Mouse (Mus musculus) thymus, postnatal 36 days (tissue): ENCODE measurements around the gene Kctd2.
A peak's percentile ranks its signal among the peaks of the same experiment; 100 is the strongest.

Experiments used
- DNase-seq, 2 experiments: peaks; one replicate each; pipeline ENCODE4 v3.0.0; 2022; ENCODE audit warnings: mixed read lengths in 2 of 2

Gene Kctd2

DNA sequence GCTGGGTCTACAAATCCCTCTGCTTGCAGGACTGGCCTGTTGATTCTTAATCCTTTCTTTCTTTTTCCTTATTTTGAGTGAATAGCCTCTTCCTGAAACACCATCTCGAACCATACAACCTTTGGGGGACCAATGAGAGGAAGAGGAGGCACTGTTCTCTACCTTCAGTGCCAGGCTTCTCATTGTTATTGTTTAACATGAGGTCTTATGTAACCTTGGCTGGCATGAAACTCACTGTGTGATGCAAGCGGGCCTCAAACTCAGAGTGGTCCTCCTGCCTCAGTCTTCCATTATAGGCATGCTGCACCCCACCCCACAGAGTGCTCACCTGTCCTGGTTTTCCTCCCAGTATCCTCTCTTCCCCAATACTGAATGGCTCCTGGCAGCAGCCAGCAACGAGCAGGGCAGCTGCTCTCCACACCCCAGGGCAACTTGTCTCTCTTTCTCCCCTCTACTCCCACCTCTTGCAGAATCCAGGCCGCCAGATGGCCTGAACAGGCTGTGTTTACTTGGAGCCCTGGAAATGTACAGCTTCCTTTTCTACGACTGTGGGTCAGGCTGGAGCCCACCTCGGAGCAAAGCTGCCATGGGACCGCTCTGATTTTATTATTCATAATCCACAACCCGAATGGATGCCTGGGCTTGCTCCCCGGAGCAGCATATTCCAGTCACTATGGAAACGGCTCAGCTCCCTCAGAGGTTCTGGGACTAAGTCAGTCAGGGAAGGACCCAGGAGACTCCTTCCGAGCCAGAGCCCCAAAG, 19.1 kb upstream of the Kctd2 start:
- no peak for DNase-seq

DNA sequence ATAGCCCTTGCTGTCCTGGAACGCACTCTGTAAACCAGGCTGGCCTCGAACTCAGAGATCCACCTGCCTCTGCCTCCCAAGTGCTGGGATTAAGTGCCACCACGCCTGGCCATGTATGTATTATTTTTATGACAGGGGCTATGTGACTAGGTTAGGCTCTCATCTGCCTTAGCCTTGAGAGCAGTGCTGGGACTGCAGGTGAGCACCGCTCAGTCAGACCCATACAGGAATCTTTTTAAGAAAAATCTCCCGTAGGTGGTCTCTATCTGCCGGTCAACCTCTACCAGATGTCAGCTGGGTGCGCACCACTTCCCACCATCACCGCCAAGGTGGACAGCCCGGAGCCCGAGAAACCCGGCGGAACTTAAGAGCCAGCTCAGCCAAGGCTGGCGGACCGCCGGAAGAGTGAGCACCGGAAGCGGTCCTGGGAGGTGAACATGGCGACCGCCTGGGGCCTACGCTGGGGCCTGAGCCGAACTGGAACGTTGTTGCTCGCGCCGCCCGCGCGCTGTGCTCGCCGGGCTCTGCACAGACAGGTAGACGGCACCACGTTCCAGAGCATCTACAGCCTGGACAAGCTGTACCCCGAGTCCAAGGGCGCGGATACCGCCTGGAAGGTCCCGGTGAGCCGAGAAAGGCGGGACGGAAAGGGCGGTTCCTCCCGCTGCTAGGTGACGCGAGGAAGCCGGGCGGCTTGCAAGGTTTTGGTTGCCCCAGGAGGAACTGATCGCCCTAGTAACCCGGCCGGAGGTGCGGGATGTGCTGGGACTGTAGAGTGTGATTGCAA, 16.4 kb upstream of the Kctd2 start, which contains the start of gene Mrpl58:
Gene Mrpl58 (plus strand): TSS at position 415 of the 787 bp plus-strand sequence.
- peak; percentile 85 to 87 for DNase-seq

DNA sequence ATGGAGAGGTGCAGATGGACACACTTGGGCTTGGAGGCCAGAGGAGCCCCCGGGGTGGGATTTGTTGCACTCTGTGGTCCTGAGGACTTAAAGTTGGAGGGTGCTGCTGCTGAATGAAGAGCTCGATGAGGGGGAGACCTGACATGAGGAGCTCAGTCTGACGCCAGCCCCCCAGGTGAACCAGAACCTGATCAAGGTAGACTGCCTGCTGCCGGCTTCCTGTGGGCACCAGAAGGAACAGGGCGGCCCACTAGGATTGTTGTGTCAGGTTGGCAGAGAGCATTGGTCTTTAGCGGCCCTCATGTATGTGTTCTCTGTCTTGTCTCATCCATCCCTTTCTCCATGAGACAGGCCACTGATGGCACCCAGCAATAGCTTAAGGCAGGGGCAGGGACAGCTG, 14.2 kb upstream of the Kctd2 start:
- peak in 1 of 2 experiments; percentile 56 for DNase-seq

DNA sequence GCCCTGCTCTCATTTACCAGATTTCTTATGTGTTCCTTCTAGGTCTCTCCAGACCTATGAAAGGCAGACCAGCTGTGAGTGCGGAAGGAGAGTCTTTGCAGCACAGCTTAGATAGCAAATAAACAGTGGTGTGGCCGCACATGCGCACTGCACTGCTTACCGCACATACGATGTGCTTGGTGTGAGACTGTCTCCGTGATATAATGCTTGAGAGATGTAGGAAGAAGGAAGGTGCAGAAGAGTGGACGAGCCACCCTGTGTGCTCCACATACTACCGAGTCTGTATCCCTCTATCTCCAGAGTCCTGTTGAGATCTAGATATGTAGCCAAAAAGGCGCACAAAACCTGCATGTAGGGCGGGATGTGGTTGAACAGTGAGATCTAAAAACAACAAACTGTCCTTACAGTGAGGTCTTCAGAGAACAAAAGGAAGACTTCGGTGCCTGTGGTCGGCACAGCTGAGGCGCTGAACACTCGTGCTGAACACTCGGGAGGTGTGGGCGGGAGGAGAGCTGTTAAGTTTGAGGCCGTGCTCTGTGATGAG, 13.0 kb upstream of the Kctd2 start:
- DNase-seq, result peak; percentile 84 to 87

DNA sequence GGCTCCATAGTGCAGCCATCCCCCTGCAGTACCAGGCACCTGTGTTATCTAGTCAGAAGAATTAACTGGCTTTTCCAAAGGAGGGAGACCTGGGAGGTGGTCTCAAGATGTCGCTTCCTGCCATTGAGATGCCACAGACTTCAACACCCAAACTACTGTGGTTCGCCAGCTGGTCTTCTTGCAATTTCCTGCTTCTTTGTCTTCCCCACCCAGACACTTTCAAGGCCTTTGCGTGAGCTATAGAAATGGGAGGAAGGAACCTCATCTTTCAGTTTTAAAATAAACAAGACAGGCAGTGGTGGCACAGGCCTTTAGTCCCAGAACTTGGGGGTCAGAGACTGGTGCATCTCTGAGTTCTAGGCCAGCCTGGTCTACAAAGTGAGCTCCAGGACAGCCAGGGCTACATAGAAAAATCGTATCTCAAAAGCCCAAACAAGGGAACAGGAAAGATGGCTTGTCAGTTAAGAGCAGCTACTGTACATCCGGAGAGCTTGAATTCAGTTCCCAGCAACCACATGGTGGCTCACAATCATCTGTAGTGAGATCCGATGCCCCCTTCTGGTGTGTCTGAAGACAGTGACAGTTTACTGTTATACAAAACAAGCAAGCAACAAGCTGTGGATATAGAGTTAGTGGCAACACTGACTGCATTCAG, 11.5 kb upstream of the Kctd2 start:
- peak; percentile 72 to 80 for DNase-seq

DNA sequence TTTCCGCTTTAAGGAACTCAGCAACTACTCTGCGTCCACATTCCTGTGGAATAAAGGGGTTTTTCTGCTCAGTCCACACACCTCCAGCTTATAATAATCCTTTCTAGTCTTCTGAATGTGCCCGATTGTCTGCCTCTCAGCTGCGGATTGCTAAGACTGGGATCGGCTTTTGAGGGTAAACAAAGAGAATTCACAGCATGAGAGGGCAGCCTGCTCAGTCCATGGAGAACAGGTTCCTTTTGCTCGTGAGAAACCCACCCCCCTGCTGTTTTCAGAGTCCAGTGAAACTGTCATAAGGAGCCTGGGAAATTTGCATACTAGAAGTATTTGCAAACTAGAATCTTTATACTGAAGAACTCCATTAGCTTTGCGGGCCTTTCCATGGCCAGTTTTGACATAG, 10.4 kb upstream of the Kctd2 start:
- no peak for DNase-seq

DNA sequence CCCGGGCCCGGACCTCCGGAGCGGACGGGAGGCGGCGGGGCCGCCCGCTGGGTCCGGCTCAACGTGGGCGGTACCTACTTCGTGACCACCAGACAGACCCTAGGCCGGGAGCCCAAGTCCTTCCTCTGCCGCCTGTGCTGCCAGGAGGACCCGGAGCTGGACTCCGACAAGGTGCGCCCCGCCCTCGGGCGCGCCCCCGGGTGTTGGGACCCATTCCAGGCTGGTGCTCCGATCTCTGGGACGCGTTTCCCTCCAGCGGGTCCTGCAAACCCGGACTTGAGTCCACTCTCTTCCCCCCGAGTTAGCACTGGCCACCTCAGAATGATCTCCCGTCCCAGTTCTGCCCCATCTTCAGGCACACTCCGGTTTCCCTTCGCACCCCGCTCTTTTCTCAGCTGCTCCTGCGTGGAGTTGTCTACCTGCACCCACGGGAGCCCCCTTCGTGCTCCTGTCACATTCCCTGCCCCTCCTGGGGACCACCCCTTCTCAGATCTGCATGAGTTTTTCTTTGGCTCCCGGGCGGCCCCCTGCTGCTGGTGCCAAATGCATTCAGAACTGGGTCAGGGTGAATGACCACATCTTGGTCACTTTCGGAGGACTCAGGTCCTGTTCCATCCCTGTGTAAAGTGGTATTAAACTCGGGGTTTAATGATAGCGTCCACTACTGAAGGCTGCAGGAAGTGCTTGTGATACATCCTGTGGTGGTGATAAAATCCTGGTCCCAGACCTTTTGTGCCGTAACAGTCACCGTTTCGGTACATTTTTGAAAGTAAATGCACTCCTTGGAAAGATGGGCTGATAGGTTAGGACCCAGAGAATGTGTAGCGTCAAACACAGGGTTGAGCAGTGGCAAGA, 635 bp downstream of the Kctd2 start:
- DNase-seq, result peak; percentile 65 to 74

DNA sequence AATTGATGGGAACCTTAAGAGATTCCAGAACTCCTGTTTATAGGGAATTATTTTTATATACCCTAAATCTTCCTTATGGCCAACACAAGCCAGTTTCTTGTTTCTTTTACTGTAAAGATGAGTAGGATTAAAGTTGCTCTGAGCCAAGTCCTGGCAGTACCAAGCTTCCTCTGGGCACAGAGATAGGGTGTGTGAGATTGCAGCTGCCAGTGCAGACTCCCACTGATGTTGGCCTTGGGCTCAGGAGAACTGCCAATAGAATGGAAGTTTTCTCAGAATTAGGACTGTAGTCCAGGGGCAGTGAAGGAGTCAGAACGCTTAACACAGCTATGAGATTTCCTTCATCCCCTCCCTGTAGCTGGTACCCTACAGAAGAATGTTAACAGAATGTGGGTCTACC, 1.4 kb downstream of the Kctd2 start:
- no peak for DNase-seq

DNA sequence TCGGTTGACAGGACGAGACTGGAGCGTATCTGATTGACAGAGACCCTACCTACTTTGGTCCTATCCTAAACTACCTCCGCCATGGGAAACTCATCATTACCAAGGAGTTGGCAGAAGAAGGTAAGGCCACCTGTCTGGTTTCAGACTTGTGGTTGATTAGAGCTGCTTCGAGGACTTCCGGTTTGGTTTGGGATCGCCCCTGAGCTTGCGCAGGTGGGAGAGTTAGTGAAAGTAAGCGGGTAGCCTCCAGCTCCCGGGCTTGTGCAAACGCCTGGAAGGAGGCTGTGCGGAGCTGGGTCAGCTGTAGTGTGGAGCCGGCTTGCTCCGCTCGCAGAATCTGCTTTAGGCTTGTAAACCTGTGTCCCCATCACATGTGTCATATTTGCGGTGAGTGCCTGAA, 2.0 kb downstream of the Kctd2 start:
- DNase-seq, result peak in 1 of 2 experiments; percentile 47

DNA sequence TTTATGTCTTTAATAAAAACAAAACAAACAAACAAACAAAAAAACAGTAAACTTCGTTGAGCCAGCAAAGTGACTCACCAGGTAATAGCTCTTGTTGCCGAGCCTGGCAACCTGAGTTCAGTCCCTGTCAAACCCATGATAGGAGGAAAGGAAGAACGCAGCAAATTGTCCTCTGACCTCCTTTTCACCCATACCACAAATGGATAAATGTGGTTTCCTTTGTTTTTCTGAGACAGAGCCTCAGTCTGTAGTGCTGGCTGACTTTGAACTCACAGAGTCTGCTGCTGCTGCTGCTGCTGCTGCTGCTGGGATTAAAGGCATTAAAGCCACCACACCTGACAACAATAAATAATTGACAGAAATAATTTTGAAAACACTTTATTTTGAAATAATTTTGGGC, 3.2 kb downstream of the Kctd2 start:
- no peak for DNase-seq

DNA sequence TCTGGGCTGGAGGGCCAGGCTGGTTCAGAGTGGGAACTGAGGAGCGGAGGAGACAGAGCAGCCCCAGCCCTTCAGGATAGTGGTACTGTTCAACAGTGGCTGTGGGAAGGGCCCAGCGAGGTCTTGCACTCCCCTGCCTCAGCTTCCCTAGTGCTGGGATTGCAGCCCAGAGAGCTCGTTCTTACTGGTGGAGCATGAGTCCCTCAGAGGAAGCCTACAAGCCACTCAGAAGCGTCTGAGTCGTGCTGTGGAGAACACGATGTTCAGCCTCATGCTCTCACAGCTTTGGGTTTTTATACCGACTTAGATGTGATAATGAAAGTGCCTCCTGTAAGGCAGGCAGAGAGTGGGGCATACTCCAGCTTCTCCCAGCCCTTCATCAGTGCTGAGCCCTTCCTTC, 4.7 kb downstream of the Kctd2 start:
- peak; percentile 50 to 59 for DNase-seq

DNA sequence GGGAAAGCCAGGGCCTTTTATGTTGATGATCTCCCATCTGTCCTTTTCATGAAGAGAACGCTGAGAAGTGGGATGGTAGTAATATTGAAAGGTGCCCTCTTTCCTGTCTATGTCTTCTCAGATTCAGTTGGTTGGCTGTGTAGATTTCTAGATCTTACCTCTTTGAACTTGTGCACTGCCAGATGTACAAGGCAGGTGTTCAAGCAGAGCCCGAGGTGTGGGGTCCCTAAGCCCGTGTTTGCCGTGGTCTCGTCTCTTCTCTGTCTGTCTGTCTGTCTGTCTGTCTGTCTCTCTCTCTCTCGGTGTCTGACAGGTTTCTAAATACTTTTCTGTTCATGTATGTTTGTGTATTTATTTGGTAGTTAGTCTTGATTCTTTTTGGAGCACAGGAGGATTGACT, 5.7 kb downstream of the Kctd2 start:
- peak in 1 of 2 experiments; percentile 71 for DNase-seq

DNA sequence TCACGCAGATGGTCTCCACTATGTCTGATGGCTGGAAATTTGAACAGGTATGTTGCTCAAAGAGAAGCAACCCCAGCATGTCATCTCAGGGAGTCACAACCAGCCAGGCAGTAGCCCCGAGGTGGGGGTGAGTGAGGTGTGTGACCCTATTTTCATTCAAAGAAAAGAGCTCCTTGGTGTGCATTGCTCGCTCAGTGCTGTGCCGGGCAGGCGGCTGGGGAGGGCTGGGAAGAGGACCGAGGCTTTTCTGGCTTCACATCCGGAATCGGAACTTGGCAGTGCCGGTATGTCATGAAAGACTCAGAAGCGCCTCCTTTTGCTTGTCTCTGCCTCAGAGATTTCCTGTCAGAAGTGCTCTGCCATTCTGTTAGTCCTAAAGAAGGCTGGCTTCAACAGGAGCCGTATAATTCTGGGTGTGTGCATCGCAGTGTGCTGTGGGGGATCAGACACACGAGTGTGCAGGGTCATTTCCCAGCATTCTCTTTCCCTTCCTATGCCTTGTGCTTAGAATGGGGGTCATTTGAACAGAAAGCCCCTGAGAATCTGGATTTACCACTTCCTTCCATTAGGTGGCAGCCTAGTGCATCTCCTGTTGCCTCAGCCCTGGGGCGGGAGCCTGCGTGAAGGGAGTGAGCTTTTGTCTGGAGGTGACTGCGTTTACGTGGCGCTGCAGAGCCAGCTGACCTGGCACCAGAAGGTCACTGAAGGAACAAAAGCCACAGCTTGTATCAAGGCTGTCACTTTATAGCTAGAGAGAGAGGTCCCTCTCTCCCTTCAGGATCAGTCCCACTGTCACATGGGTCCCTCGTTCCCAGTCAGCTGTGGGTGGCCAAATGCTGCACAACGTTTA, 7.8 kb downstream of the Kctd2 start:
- DNase-seq, result peak; percentile 75 to 80

DNA sequence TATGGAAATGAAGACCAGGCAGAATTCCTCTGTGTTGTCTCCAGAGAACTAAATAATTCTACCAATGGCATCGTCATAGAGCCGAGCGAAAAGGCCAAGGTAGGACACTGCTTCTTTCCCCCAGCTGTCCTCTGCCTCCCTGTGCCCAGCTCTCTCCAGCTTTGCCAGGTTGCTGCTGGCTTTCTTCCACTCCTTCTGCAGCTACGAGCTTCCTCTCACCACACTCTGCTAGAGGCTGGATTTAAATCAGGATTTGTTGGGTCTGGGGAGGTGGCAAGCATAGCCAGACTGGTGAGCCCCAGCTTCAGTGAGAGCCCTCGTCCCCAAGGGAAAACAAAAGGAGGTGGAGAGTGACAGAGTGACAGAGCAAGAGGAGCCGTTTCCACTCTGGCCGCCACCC, 9.4 kb downstream of the Kctd2 start:
- no peak for DNase-seq

DNA sequence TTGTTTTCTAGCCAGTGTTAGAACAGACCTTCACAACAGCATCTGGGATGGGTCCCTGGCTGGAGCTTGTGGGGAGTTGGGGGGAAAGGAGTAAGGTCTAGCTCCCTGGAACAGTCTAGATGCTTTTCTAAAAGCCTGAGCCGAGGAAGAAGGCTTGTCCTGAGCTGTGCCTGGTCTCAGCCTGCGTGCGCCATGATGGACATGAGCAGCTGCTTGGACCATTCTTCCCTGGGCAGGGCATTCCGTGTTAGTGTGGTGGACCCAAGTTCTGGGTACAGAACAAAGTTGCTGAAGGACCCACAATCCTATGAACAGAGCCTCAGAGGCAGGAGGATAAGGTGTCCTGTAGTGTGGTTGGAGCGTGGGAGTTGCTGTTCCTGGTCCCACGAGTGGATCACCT, 10.6 kb downstream of the Kctd2 start:
- no peak for DNase-seq

DNA sequence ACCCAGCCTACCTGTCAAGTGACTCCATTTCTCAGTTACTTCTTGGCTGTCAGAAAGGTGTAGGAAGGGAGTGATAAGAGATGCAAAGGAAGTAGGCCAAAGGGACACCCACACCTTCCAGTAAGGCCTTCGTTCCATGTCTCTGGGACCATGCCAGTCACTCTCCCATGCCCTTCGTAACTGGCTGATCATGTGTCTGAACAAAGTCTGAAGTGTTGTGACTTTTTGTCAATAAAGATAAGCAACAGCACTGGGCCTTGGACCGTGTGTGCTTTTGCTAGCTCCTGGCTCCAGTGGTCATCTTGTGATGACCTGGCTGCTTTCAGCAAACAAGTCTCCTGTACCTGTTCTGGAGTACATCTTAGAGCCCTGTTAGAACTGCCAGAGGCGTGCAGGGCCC, 12.9 kb downstream of the Kctd2 start:
- DNase-seq, result no peak

DNA sequence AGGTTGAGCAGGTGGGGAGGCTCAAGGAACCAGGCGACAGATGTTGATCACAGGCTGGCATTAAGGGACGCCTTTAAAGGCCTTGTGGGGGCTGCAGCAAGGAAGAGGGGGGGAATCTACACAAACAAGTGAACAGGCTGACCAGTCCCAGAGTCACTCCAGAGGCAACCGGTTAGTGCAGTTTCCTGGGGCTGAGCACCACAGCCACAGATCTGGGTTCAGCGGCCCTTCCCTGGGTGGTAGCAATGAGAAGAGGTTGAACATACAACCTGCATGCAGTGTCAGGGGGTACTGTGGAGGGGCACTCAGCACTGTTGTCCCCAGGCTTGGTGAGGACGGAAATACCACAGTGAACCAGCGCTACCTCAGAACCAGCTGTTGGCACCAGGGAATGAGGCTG, 13.4 kb downstream of the Kctd2 start:
- DNase-seq, result no peak

DNA sequence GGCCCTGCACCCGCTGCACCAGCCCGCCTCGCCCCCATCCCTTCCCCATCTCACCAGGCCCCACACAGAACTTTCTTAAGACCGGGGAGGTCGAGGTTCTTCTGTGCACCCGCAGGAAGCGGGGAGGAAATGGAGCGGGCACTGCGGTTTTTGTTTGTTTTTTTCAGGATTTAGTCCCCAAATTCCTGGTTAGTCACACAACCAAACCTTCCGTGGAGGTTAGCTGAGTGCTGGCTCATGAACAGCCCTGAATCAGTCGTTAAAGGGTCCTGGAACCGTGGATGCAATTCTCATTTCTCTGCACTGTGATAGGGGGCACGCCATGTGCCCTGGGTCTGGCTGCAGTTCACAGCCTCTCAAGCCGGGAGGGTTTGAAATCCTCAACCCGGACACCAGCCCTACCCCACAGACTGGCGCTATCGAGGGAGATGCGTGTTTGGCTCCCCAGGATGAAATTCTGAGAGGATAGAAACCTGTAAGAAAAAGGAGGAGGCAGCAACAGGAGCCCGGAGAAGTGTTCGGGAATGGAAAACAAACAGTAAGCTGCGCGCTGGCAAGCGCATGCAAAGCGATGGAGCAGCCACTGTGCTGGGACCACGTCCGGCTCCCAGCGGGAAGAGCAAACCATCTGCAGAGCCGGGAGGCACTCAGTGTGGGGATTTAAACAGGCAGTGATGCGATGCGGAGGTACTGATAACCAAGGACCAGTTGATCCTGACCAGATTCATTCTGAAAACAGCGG, 15.8 kb downstream of the Kctd2 start:
- peak in 1 of 2 experiments; percentile 31 for DNase-seq

DNA sequence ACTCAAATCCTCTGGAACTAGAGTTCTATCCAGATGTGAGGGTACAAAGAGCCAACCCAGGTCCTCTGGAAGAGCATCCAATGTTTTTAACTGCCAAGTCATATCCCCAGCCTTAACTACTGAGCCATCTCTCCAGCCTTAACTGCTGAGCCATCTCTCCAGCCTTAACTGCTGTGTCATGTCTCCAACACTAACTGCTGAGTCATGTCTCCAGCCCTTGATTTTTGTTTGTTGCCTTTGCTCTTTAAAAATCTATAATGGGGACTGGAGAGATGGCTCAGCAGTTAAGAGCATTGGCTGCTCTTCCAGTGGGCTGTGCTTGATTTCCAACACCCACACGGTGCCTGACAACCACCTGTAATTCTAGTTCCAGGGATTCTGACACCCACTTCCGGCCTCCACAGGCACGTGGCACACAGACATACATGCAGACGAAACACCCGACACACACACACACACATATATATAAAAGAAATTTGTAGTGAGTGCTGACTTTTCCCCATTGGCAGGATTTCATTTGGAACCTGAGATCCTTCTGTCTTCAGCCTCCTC, 17.7 kb downstream of the Kctd2 start:
- DNase-seq, result no peak

DNA sequence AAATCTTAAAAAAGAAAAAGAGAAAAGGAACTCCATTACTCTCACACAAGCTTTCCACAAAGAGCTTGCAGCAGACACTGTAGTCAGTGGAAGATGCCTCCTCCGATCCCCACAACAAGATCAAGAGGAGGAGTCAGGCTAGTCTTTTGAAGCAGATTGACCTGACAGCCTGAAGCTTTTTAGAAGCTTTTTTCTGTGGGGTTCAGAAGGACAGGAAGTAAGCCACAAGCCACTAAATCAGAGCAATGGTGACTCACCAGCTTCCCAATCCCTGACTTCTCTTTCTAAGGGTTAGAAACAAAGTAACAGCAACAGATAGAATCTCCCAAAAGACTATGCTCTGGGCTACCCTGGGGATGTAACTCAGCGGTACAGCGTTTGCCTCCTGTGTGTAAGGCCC, 19.4 kb downstream of the Kctd2 start:
- no peak for DNase-seq
